In genomic region chr2:30066046-30066901, GRCm38 (mm10) we compare ENCODE assay signal across 8 mouse cellular contexts. TPM values are rescaled to one million over a fixed set of nuclear protein-coding genes. Genes with fewer than 3 reads are reported as not detected.
DNase-seq lines count a peak whose midpoint lies in the region; ATAC-seq and TF ChIP-seq lines count a peak whose summit lies in the region.

No protein-coding gene starts in this region.

- H3K36me3 ChIP-seq in hindbrain, embryonic 10.5 days = peaks cover 30% of the 10 kb centered on the region
- no peaks in the 10 kb centered on the region for H3K36me3 ChIP-seq in lung, postnatal 0 days (ENCODE audit: insufficient read depth, low read length)

- TF ChIP-seq CTCF in lung, postnatal 0 days (IDR thresholded peaks at IDR 0.05) = no peak

- WGBS in hindbrain, embryonic 10.5 days = under 1% methylated on average over 93 of the region's 101 CpGs
- under 1% methylated on average over 52 of the region's 101 CpGs for WGBS in lung, postnatal 0 days

- no peaks in the 10 kb centered on the region for H3K27me3 ChIP-seq in hindbrain, embryonic 10.5 days (ENCODE audit: insufficient read depth, poor library complexity, severe bottlenecking)
- no peaks in the 10 kb centered on the region for H3K27me3 ChIP-seq in lung, postnatal 0 days (replicated peaks; ENCODE audit: insufficient read depth, low read length)

- H3K4me2 ChIP-seq in lung, postnatal 0 days (replicated peaks; ENCODE audit: low read depth, low read length) = peak overlapping the region; percentile 94

- H3K27ac ChIP-seq in hindbrain, embryonic 10.5 days = peak overlapping the region; percentile 100
- peak overlapping the region; percentile 96 for H3K27ac ChIP-seq in lung, postnatal 0 days (ENCODE audit: low read length)

- no peaks in the 10 kb centered on the region for H3K9me3 ChIP-seq in hindbrain, embryonic 10.5 days
- no peaks in the 10 kb centered on the region for H3K9me3 ChIP-seq in lung, postnatal 0 days (ENCODE audit: low read length)

- peak overlapping the region; percentile 100 for H3K4me3 ChIP-seq in hindbrain, embryonic 10.5 days
- peak overlapping the region; percentile 99 for H3K4me3 ChIP-seq in lung, postnatal 0 days (ENCODE audit: low read depth, low read length)

- H3K9ac ChIP-seq in lung, postnatal 0 days (replicated peaks; ENCODE audit: low read depth) = peak overlapping the region; percentile 78

- no peak for TF ChIP-seq EP300 in lung, postnatal 0 days (IDR thresholded peaks at IDR 0.05)

- peak; percentile 79 for ATAC-seq in frontal cortex, adult (ENCODE audit: low TSS enrichment)
- peak; percentile 94 for ATAC-seq in lung, postnatal 0 days

- H3K4me1 ChIP-seq in hindbrain, embryonic 10.5 days (replicated peaks) = peaks cover 55% of the 10 kb centered on the region
- peaks cover 14% of the 10 kb centered on the region for H3K4me1 ChIP-seq in lung, postnatal 0 days (ENCODE audit: insufficient read depth, low read depth, low read length)

- peak; percentile 98 for DNase-seq in Muller cell, postnatal 12 days (ENCODE audit: inconsistent ontology term)
- peak; percentile 93 for DNase-seq in cerebellum, adult 9-10 months
- peak; percentile 97 for DNase-seq in hindbrain, embryonic 10.5 days (ENCODE audit: low spot score)
- DNase-seq in layer of hippocampus, postnatal 10 days (ENCODE audit: low spot score in 2 of 2) = peak; percentile 89 to 95
- peak; percentile 98 for DNase-seq in lung, postnatal 0 days (ENCODE audit: low spot score)
- peak; percentile 82 for DNase-seq in ovary, postnatal 10 days (ENCODE audit: low spot score)
- DNase-seq in thymus, postnatal 0 days (ENCODE audit: low spot score) = peak; percentile 94

RNA-seq across cellular contexts. Expression of gene Set, which starts 9.1 kb away (rescaled TPM):
- 607 and 799 TPM in 2 replicates for polyA plus RNA-seq in hindbrain, embryonic 10.5 days (2016; fragmentation: Nextera tagmentation; extraction: Ambion mirVana)
- 100 to 1,000 TPM; 231 to 233 TPM for total RNA-seq in layer of hippocampus, postnatal 10 days (2021)
- polyA plus RNA-seq in lung, postnatal 0 days (2015; fragmentation: Nextera tagmentation; extraction: Ambion mirVana) = 167 and 186 TPM in 2 replicates
- 418 and 429 TPM in 2 replicates for polyA plus RNA-seq in thymus, postnatal 0 days (2015; fragmentation: Nextera tagmentation; extraction: Ambion mirVana)

RNA-seq across cellular contexts. Expression of gene Pkn3, which starts 11.2 kb away (rescaled TPM):
- 9.7 TPM in 2 replicates for polyA plus RNA-seq in hindbrain, embryonic 10.5 days (2016; fragmentation: Nextera tagmentation; extraction: Ambion mirVana)
- total RNA-seq in layer of hippocampus, postnatal 10 days (2021) = 1 to 10 TPM; 1.8 to 2.2 TPM
- 9.8 and 11.0 TPM in 2 replicates for polyA plus RNA-seq in lung, postnatal 0 days (2015; fragmentation: Nextera tagmentation; extraction: Ambion mirVana)
- polyA plus RNA-seq in thymus, postnatal 0 days (2015; fragmentation: Nextera tagmentation; extraction: Ambion mirVana) = 3.5 and 3.7 TPM in 2 replicates

RNA-seq across cellular contexts. Expression of gene Wdr34, which starts 17.6 kb away (rescaled TPM):
- 27.3 and 36.7 TPM in 2 replicates for polyA plus RNA-seq in hindbrain, embryonic 10.5 days (2016; fragmentation: Nextera tagmentation; extraction: Ambion mirVana)
- total RNA-seq in layer of hippocampus, postnatal 10 days (2021) = 10 to 100 TPM; 42.2 to 46.3 TPM
- 15.2 and 19.5 TPM in 2 replicates for polyA plus RNA-seq in lung, postnatal 0 days (2015; fragmentation: Nextera tagmentation; extraction: Ambion mirVana)
- 13.6 and 15.4 TPM in 2 replicates for polyA plus RNA-seq in thymus, postnatal 0 days (2015; fragmentation: Nextera tagmentation; extraction: Ambion mirVana)

RNA-seq across cellular contexts. Expression of gene Zdhhc12, which starts 27.2 kb away (rescaled TPM):
- 37.6 and 41.5 TPM in 2 replicates for polyA plus RNA-seq in hindbrain, embryonic 10.5 days (2016; fragmentation: Nextera tagmentation; extraction: Ambion mirVana)
- 10 to 100 TPM; 19.6 to 19.7 TPM for total RNA-seq in layer of hippocampus, postnatal 10 days (2021)
- 37.7 and 40.0 TPM in 2 replicates for polyA plus RNA-seq in lung, postnatal 0 days (2015; fragmentation: Nextera tagmentation; extraction: Ambion mirVana)
- 28.8 and 29.5 TPM in 2 replicates for polyA plus RNA-seq in thymus, postnatal 0 days (2015; fragmentation: Nextera tagmentation; extraction: Ambion mirVana)

RNA-seq across cellular contexts. Expression of gene Zer1, which starts 58.1 kb away (rescaled TPM):
- polyA plus RNA-seq in hindbrain, embryonic 10.5 days (2016; fragmentation: Nextera tagmentation; extraction: Ambion mirVana) = 6.5 and 8.7 TPM in 2 replicates
- total RNA-seq in layer of hippocampus, postnatal 10 days (2021) = 100 to 1,000 TPM; 121 to 126 TPM
- polyA plus RNA-seq in lung, postnatal 0 days (2015; fragmentation: Nextera tagmentation; extraction: Ambion mirVana) = 4.9 and 5.0 TPM in 2 replicates
- polyA plus RNA-seq in thymus, postnatal 0 days (2015; fragmentation: Nextera tagmentation; extraction: Ambion mirVana) = 5.6 and 9.6 TPM in 2 replicates

Comparison
In these comparisons a context has a peak if more than half of its experiments do, and no peak if none do; other contexts are left out.
1. Peak in every context shown above with its lines: DNase-seq, ATAC-seq, H3K4me3 ChIP-seq and H3K27ac ChIP-seq.